33 mouse cellular contexts compared by ENCODE assay signal in the genomic region with DNA sequence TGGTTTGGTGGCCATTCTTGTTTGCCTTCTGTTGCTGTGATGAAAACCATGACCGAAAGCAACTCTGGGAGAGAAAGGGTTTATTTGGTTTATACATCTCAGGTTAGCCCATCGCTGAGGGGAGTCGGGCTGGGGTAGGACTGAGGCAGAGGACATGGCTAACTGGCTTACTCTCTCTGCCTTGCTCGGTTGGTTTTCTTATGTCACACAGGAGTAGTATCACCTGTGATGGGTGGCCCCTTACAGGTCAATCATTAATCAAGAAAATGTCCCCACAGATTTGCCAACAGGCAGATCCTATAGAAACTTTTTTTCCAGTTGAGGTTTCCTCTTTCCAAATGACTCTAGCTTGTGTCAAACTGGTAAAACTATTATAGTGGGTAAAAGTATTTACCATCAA.
"Had no signal": no experiment of that assay in that cellular context is flagged by ENCODE, and none has a peak within 500 bp of the region (broad histone marks: within the 10 kb centered on the region; RNA-seq: fewer than 3 reads in every experiment).

No protein-coding gene starts in this region.

- H3K27ac ChIP-seq: heart, adult 2 months; heart, embryonic 10.5 days; heart, embryonic 13.5 days; heart, embryonic 15.5 days; hindbrain, embryonic 10.5 days; hindbrain, embryonic 12.5 days; hindbrain, embryonic 13.5 days; hindbrain, embryonic 14.5 days; hindbrain, embryonic 15.5 days; hindbrain, postnatal 0 days; kidney, embryonic 15.5 days; kidney, postnatal 0 days; layer of hippocampus, adult 2 months had no signal

- DNase-seq: heart, adult 18-20 months; heart, adult 2 months; heart, postnatal 10 days; heart, postnatal 36 days; heart, postnatal 4 days; kidney, adult 11 months; kidney, adult 18-20 months; kidney, adult 2 months; kidney, adult 8-10 months; kidney, adult 9 months; kidney, postnatal 10 days; kidney, postnatal 14 days; kidney, postnatal 25 days; kidney, postnatal 36 days; kidney, postnatal 4 days; layer of hippocampus, adult 9-11 months; layer of hippocampus, postnatal 36 days had no signal

- H3K9ac ChIP-seq: heart, embryonic 12.5 days; heart, embryonic 13.5 days; heart, embryonic 15.5 days; hindbrain, embryonic 12.5 days; hindbrain, embryonic 13.5 days; hindbrain, embryonic 14.5 days; hindbrain, embryonic 15.5 days; kidney, embryonic 15.5 days had no signal

- H3K27me3 ChIP-seq: heart, embryonic 12.5 days; heart, embryonic 13.5 days; heart, embryonic 15.5 days; hindbrain, embryonic 12.5 days; hindbrain, embryonic 13.5 days; hindbrain, embryonic 15.5 days; kidney, embryonic 15.5 days had no signal

- H3K4me2 ChIP-seq: heart, embryonic 11.5 days; heart, embryonic 12.5 days; heart, embryonic 13.5 days; heart, embryonic 15.5 days; hindbrain, embryonic 12.5 days; hindbrain, embryonic 13.5 days; hindbrain, embryonic 14.5 days; hindbrain, embryonic 15.5 days; kidney, embryonic 15.5 days had no signal

- H3K36me3 ChIP-seq: heart, embryonic 10.5 days; heart, embryonic 12.5 days; heart, embryonic 13.5 days; heart, embryonic 15.5 days; hindbrain, embryonic 10.5 days; hindbrain, embryonic 12.5 days; hindbrain, embryonic 13.5 days; hindbrain, embryonic 15.5 days; kidney, embryonic 15.5 days had no signal

- ATAC-seq: hindbrain, embryonic 16.5 days; hindbrain, postnatal 0 days; inflammation-experienced regulatory T-cells, adult 6 months had no signal

- H3K9me3 ChIP-seq: heart, embryonic 10.5 days; heart, embryonic 12.5 days; heart, embryonic 13.5 days; heart, embryonic 15.5 days; hindbrain, embryonic 10.5 days; hindbrain, embryonic 13.5 days; hindbrain, embryonic 15.5 days; kidney, embryonic 15.5 days had no signal

- H3K4me3 ChIP-seq: heart, adult 2 months; heart, embryonic 10.5 days; heart, embryonic 12.5 days; heart, embryonic 13.5 days; heart, embryonic 15.5 days; hindbrain, embryonic 10.5 days; hindbrain, embryonic 12.5 days; hindbrain, embryonic 13.5 days; hindbrain, embryonic 15.5 days; kidney, embryonic 15.5 days; layer of hippocampus, adult 2 months had no signal

- H3K4me1 ChIP-seq: hindbrain, embryonic 10.5 days; hindbrain, embryonic 12.5 days; hindbrain, embryonic 13.5 days; hindbrain, embryonic 15.5 days had no signal
